Mouse (Mus musculus): ENCODE data around the gene Grin3b. TPM values are rescaled to one million over a fixed set of nuclear protein-coding genes. Genes with fewer than 3 reads are reported as not detected.

Grin3b gene
- polyA plus RNA-seq, 1 experiment = 0.16 TPM

DNA sequence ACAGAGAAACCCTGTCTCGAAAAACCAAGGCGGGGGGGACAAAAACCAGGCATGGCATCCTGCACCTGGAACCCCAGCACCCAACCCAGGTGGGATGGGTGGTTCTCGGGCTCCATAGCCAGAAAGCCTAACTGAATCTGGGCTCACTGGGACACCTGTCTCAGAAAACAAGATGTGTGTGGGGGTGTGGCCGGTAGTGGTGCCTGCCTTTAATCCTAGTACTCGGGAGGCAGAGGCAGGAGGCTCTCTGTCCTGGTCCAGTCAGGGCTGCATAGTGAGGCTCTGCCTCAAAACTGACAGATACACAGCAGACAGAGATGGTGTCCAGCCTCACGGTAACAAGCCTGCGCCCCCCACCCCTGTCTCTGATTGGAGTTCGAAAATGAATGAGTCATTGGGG, 52.3 kb downstream of the Grin3b start:
- no peak for DNase-seq (ENCODE audit: low read depth in 1 of 2, low spot score in 2 of 2)
- H3K27ac ChIP-seq (ENCODE audit: insufficient read depth, low read length) = peak overlapping the region; percentile 79
- H3K36me3 ChIP-seq (ENCODE audit: control insufficient read depth, insufficient read depth, low read length) = peaks cover 74% of the 10 kb centered on the region
- no peaks in the 10 kb centered on the region for H3K27me3 ChIP-seq (ENCODE audit: control insufficient read depth, insufficient read depth, low read length)
- no peak overlapping the region for H3K4me3 ChIP-seq (ENCODE audit: extremely low read depth, insufficient read depth, insufficient read length)
- peaks cover 50% of the 10 kb centered on the region; the same call in 1 of the 2 replicates for H3K4me1 ChIP-seq (ENCODE audit: control insufficient read depth, insufficient read depth, insufficient read length)
- WGBS = 84% methylated on average over 8 of the region's 8 CpGs
- no peak for TF ChIP-seq POLR2A (IDR thresholded peaks at IDR 0.05; ENCODE audit: low read depth, low read length)
- no peak for TF ChIP-seq CTCF (IDR thresholded peaks at IDR 0.05; ENCODE audit: extremely low read depth, insufficient read depth, insufficient read length, insufficient replicate concordance)

DNA sequence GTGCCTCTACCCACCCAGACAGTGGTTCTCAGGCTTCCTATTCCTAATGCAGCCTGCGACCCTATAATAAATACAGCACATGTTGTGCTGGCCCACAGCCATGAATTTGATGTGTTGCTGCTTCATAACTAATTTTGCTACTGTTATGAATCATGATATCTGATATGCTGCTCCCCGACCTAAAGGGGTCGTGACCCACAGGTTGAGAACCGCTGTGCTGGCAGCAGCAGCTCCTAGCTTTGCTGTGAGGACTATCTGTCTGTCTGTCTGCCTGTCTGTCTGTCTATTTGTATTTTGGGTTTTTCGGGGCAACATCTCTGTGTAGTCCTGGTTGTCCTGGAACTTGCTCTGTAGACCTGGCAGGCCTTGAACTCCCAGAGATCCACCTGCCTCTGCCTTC, 53.2 kb downstream of the Grin3b start:
- WGBS = 52% methylated on average over 5 of the region's 5 CpGs

DNA sequence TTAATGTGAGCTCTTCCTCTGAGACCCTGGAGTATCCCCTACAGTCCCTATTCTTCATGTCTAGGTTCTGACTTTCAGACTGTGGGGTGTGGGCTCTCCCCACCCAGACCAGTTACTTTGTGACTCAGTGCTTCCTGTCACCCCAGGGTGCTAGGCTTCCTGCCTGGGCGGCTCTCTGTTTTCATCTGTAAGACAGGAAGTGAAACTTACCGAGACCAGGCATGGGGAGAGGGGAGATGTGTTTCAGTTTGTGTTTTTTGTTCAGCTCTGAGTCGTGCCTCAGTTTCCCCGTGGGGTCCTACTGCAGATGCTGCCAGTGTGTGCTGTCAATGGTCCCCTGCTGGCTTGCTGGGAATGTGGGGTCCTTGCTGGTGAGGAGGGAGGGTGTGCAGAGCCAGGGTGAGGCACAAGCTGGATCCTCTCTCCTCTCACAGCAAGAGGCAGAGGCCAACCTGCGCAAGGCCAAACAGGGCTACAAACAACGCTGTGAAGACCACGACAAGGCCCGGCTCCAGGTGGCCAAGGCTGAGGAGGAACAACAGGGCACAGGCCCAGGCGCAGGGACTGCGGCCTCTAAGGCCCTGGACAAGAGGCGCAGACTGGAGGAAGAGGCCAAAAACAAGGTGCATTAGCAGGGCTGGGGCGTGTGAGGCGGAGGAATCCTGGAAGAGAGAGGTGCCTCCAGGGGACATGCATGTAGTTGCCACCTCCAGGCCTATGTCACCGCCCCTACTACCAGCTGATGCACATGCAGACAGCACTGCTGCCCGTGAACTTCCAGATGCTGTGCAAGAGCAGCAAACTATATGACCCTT, 53.9 kb downstream of the Grin3b start:
- WGBS = 43% methylated on average over 15 of the region's 15 CpGs
- Histone ChIP-seq H3K27ac (ENCODE audit: insufficient read depth, low read length) (peak overlapping the region; percentile 94), H3K36me3 (ENCODE audit: control insufficient read depth, insufficient read depth, low read length) (peaks cover 82% of the 10 kb centered on the region), H3K4me1 (ENCODE audit: control insufficient read depth, insufficient read depth, insufficient read length) (peaks cover 51% of the 10 kb centered on the region; the same call in 1 of the 2 replicates), H3K4me3 (ENCODE audit: extremely low read depth, insufficient read depth, insufficient read length) (peak overlapping the region; percentile 44; the same call in 1 of the 2 replicates), H3K27me3 (ENCODE audit: control insufficient read depth, insufficient read depth, low read length) (no peaks in the 10 kb centered on the region)
- DNase-seq (ENCODE audit: low read depth in 1 of 2, low spot score in 2 of 2) = peak; percentile 74 to 79
- no peak for TF ChIP-seq CTCF (IDR thresholded peaks at IDR 0.05; ENCODE audit: extremely low read depth, insufficient read depth, insufficient read length, insufficient replicate concordance)
- no peak for TF ChIP-seq POLR2A (IDR thresholded peaks at IDR 0.05; ENCODE audit: low read depth, low read length)

More for the DNA sequence above, 53.2 kb downstream of the Grin3b start:
- no peak for DNase-seq (ENCODE audit: low read depth in 1 of 2, low spot score in 2 of 2)
- Histone ChIP-seq H3K27me3 (ENCODE audit: control insufficient read depth, insufficient read depth, low read length) (no peaks in the 10 kb centered on the region), H3K36me3 (ENCODE audit: control insufficient read depth, insufficient read depth, low read length) (peaks cover 81% of the 10 kb centered on the region), H3K4me3 (ENCODE audit: extremely low read depth, insufficient read depth, insufficient read length) (no peak overlapping the region), H3K27ac (ENCODE audit: insufficient read depth, low read length) (peak overlapping the region; percentile 94), H3K4me1 (ENCODE audit: control insufficient read depth, insufficient read depth, insufficient read length) (peaks cover 52% of the 10 kb centered on the region; the same call in 1 of the 2 replicates)
- TF ChIP-seq POLR2A (IDR thresholded peaks at IDR 0.05; ENCODE audit: low read depth, low read length) = no peak
- TF ChIP-seq CTCF (IDR thresholded peaks at IDR 0.05; ENCODE audit: extremely low read depth, insufficient read depth, insufficient read length, insufficient replicate concordance) = no peak

DNA sequence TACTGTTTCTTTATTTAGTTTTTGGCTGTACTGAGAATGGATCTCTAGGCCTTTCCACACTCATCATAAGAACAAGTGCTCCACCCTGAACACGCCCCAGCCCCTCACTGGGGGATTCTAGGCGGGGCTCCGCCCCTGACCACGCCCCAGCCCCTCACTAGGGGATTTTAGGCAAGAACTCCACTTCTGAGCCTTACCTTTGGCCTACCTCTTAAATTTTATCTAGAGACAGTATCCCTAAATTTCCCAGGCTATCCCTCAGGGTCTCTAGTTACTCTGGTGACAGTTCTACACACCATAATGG, 54.5 kb downstream of the Grin3b start:
- 60% methylated on average over 4 of the region's 4 CpGs for WGBS
- DNase-seq (ENCODE audit: low read depth in 1 of 2, low spot score in 2 of 2) = no peak
- H3K4me3 ChIP-seq (ENCODE audit: extremely low read depth, insufficient read depth, insufficient read length) = no peak overlapping the region; the same call in 1 of the 2 replicates
- TF ChIP-seq CTCF (IDR thresholded peaks at IDR 0.05; ENCODE audit: extremely low read depth, insufficient read depth, insufficient read length, insufficient replicate concordance) (no peak), POLR2A (IDR thresholded peaks at IDR 0.05; ENCODE audit: low read depth, low read length) (no peak)
- H3K27me3 ChIP-seq (ENCODE audit: control insufficient read depth, insufficient read depth, low read length) = no peaks in the 10 kb centered on the region
- peaks cover 79% of the 10 kb centered on the region for H3K36me3 ChIP-seq (ENCODE audit: control insufficient read depth, insufficient read depth, low read length)
- peak overlapping the region; percentile 94 for H3K27ac ChIP-seq (ENCODE audit: insufficient read depth, low read length)
- peaks cover 46% of the 10 kb centered on the region; the same call in 1 of the 2 replicates for H3K4me1 ChIP-seq (ENCODE audit: control insufficient read depth, insufficient read depth, insufficient read length)

DNA sequence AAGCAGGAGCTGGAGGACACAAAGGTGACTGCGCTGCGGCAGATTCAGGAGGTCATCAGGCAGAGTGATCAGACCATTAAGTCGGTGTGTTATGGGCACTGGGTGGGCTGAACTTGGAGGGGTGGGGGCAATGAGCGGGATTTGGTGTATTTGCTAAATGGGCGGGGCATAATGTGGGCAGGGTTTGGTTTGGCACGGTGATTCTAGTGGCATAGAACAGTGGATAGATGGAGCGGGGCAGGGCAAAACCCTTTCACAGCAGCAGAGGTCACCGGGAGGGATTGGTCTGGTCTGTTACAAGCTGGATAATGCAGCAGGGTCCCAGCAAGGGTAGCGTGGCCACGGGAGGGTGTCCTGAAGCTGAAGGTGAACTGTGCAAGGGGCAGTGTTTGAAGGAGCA, 54.9 kb downstream of the Grin3b start:
- WGBS = 89% methylated on average over 10 of the region's 10 CpGs
- H3K4me1 ChIP-seq (ENCODE audit: control insufficient read depth, insufficient read depth, insufficient read length) = peaks cover 46% of the 10 kb centered on the region; the same call in 1 of the 2 replicates
- peaks cover 81% of the 10 kb centered on the region for H3K36me3 ChIP-seq (ENCODE audit: control insufficient read depth, insufficient read depth, low read length)
- no peak for DNase-seq (ENCODE audit: low read depth in 1 of 2, low spot score in 2 of 2)
- no peak for TF ChIP-seq POLR2A (IDR thresholded peaks at IDR 0.05; ENCODE audit: low read depth, low read length)
- TF ChIP-seq CTCF (IDR thresholded peaks at IDR 0.05; ENCODE audit: extremely low read depth, insufficient read depth, insufficient read length, insufficient replicate concordance) = no peak
- no peaks in the 10 kb centered on the region for H3K27me3 ChIP-seq (ENCODE audit: control insufficient read depth, insufficient read depth, low read length)
- peak overlapping the region; percentile 94 for H3K27ac ChIP-seq (ENCODE audit: insufficient read depth, low read length)
- no peak overlapping the region for H3K4me3 ChIP-seq (ENCODE audit: extremely low read depth, insufficient read depth, insufficient read length)

DNA sequence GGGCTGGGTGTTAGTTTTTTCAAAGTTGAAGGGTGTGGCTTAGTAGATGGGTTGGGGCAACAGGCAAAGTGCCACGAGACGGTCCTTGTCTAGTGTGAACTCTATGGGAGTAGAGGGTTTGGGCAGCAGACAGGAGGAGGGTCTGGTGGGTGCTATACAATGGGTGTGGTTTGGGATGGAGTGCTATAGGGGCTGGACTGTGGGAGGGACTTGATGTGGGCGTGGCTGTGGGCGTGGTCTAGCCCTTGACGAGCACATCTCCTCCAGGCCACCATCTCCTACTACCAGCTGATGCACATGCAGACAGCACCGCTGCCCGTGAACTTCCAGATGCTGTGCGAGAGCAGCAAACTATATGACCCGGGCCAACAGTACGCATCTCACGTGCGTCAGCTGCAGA, 55.4 kb downstream of the Grin3b start:
- Histone ChIP-seq H3K4me1 (ENCODE audit: control insufficient read depth, insufficient read depth, insufficient read length) (peaks cover 48% of the 10 kb centered on the region; the same call in 1 of the 2 replicates), H3K36me3 (ENCODE audit: control insufficient read depth, insufficient read depth, low read length) (peaks cover 81% of the 10 kb centered on the region)
- no peak for DNase-seq (ENCODE audit: low read depth in 1 of 2, low spot score in 2 of 2)

More for the DNA sequence above, 55.4 kb downstream of the Grin3b start:
- peak overlapping the region; percentile 58 for H3K27ac ChIP-seq (ENCODE audit: insufficient read depth, low read length)
- H3K4me3 ChIP-seq (ENCODE audit: extremely low read depth, insufficient read depth, insufficient read length) = no peak overlapping the region
- H3K27me3 ChIP-seq (ENCODE audit: control insufficient read depth, insufficient read depth, low read length) = no peaks in the 10 kb centered on the region
- no peak for TF ChIP-seq CTCF (IDR thresholded peaks at IDR 0.05; ENCODE audit: extremely low read depth, insufficient read depth, insufficient read length, insufficient replicate concordance)
- no peak for TF ChIP-seq POLR2A (IDR thresholded peaks at IDR 0.05; ENCODE audit: low read depth, low read length)
- 67% methylated on average over 12 of the region's 12 CpGs for WGBS

Other genes starting within 250 kb of the Grin3b start
- 60.5 and 62.5 TPM in 2 replicates for gene Polrmt, start 224.1 kb upstream of the Grin3b start, polyA plus RNA-seq (2012; rRNA removed)
- gene Fgf22, start 215.6 kb upstream of the Grin3b start, polyA plus RNA-seq (2012; rRNA removed) = not detected in 2 replicates
- gene Rnf126, start 203.8 kb upstream of the Grin3b start, polyA plus RNA-seq (2012; rRNA removed) = 122 and 217 TPM in 2 replicates
- 5.8 and 10.9 TPM in 2 replicates for gene Fstl3, start 193.4 kb upstream of the Grin3b start, polyA plus RNA-seq (2012; rRNA removed)
- gene Prss57, start 179.8 kb upstream of the Grin3b start, polyA plus RNA-seq (2012; rRNA removed) = 1.4 and 1.6 TPM in 2 replicates
- 9.2 and 14.6 TPM in 2 replicates for gene Palm, start 177.1 kb upstream of the Grin3b start, polyA plus RNA-seq (2012; rRNA removed)
- gene Misp, start 149.7 kb upstream of the Grin3b start, polyA plus RNA-seq (2012; rRNA removed) = 0.07 and 0.18 TPM in 2 replicates
- 251 and 315 TPM in 2 replicates for gene Ptbp1, start 116.3 kb upstream of the Grin3b start, polyA plus RNA-seq (2012; rRNA removed)
- gene Prtn3, start 96.2 kb upstream of the Grin3b start, polyA plus RNA-seq (2012; rRNA removed) = 25.6 and 39.2 TPM in 2 replicates
- gene Plppr3, start 96.1 kb upstream of the Grin3b start, polyA plus RNA-seq (2012; rRNA removed) = 3.6 and 4.0 TPM in 2 replicates
- 33.0 and 61.9 TPM in 2 replicates for gene Elane, start 84.5 kb upstream of the Grin3b start, polyA plus RNA-seq (2012; rRNA removed)
- 71.5 and 138 TPM in 2 replicates for gene Cfd, start 79.9 kb upstream of the Grin3b start, polyA plus RNA-seq (2012; rRNA removed)
- gene Med16, start 61.8 kb upstream of the Grin3b start, polyA plus RNA-seq (2012; rRNA removed) = 46.4 and 73.7 TPM in 2 replicates
- not detected in 2 replicates for gene Gm26602, start 59.9 kb upstream of the Grin3b start, polyA plus RNA-seq (2012; rRNA removed)
- 5.3 and 6.3 TPM in 2 replicates for gene Kiss1r, start 53.7 kb upstream of the Grin3b start, polyA plus RNA-seq (2012; rRNA removed)
- gene R3hdm4, start 49.5 kb upstream of the Grin3b start, polyA plus RNA-seq (2012; rRNA removed) = 117 and 150 TPM in 2 replicates
- gene Arid3a, start 43.7 kb upstream of the Grin3b start, polyA plus RNA-seq (2012; rRNA removed) = 15.0 and 23.2 TPM in 2 replicates
- gene Wdr18, start 10.6 kb upstream of the Grin3b start, polyA plus RNA-seq (2012; rRNA removed) = 41.2 and 51.6 TPM in 2 replicates
- gene Tmem259, start 13.6 kb downstream of the Grin3b start, polyA plus RNA-seq (2012; rRNA removed) = 266 and 371 TPM in 2 replicates
- 297 and 409 TPM in 2 replicates for gene Cnn2, start 17.9 kb downstream of the Grin3b start, polyA plus RNA-seq (2012; rRNA removed)
- gene Abca7, start 25.8 kb downstream of the Grin3b start, polyA plus RNA-seq (2012; rRNA removed) = 50.4 and 64.5 TPM in 2 replicates
- 492 and 574 TPM in 2 replicates for gene Arhgap45, start 45.9 kb downstream of the Grin3b start, polyA plus RNA-seq (2012; rRNA removed)
- gene Polr2e, start 69.1 kb downstream of the Grin3b start, polyA plus RNA-seq (2012; rRNA removed) = 139 and 182 TPM in 2 replicates
- 238 and 259 TPM in 2 replicates for gene Gpx4, start 76.5 kb downstream of the Grin3b start, polyA plus RNA-seq (2012; rRNA removed)
- 95.0 and 122 TPM in 2 replicates for gene Sbno2, start 134.9 kb downstream of the Grin3b start, polyA plus RNA-seq (2012; rRNA removed)
- 120 and 144 TPM in 2 replicates for gene Stk11, start 145.1 kb downstream of the Grin3b start, polyA plus RNA-seq (2012; rRNA removed)
- 592 and 782 TPM in 2 replicates for gene Atp5d, start 167.9 kb downstream of the Grin3b start, polyA plus RNA-seq (2012; rRNA removed)
- gene Cbarp, start 170.1 kb downstream of the Grin3b start, polyA plus RNA-seq (2012; rRNA removed) = 11.9 and 13.4 TPM in 2 replicates
- 128 and 157 TPM in 2 replicates for gene Midn, start 177.6 kb downstream of the Grin3b start, polyA plus RNA-seq (2012; rRNA removed)
- 144 and 151 TPM in 2 replicates for gene Cirbp, start 195.3 kb downstream of the Grin3b start, polyA plus RNA-seq (2012; rRNA removed)
- 10.8 TPM in 2 replicates for gene 1600002K03Rik, start 202.2 kb downstream of the Grin3b start, polyA plus RNA-seq (2012; rRNA removed)
- 1.3 and 1.8 TPM in 2 replicates for gene Efna2, start 208.8 kb downstream of the Grin3b start, polyA plus RNA-seq (2012; rRNA removed)